Mouse (Mus musculus) myocyte (in vitro differentiated cells): ENCODE measurements around the gene Hs6st2.

Experiments used
- E2F4 ChIP-seq: IDR thresholded peaks from one replicate; pipeline ENCODE4 v1.6.1; 2011; ENCODE audit warnings: mild to moderate bottlenecking, control low read depth, moderate library complexity; ENCODE audit not compliant: insufficient read depth
- MYOD1 ChIP-seq, 3 experiments: IDR thresholded peaks; one replicate each; pipeline ENCODE4 v1.6.1; 2011; ENCODE audit warnings: control low read depth in 2 of 3, low read depth in 2 of 3, mild to moderate bottlenecking in 2 of 3, moderate library complexity in 1 of 3; ENCODE audit not compliant: insufficient read length in 2 of 3, control insufficient read depth in 1 of 3
- TCF12 ChIP-seq: IDR thresholded peaks from one replicate; pipeline ENCODE4 v1.6.1; 2011; ENCODE audit warnings: mild to moderate bottlenecking, control low read depth; ENCODE audit not compliant: poor library complexity, insufficient read depth, severe bottlenecking

- TF ChIP-seq E2F4: no peak
- no peak for TF ChIP-seq TCF12
- no peak for TF ChIP-seq MYOD1 (IDR thresholded peaks at IDR 0.05; ENCODE audit: control insufficient read depth in 1 of 3, insufficient read length in 2 of 3, low read depth in 2 of 3)
These were observed 437 bp downstream of the Hs6st2 start for GRCm38 (mm10) chrX:51681170-51681667.
